Mouse (Mus musculus) CH12.LX (cell line): ENCODE data around the gene Stambpl1. TPM values are rescaled to one million over a fixed set of nuclear protein-coding genes. Genes with fewer than 3 reads are reported as not detected.

Source experiments
- DNase-seq: peaks from one replicate; pipeline ENCODE4 v3.0.0-alpha.2; 2013; ENCODE audit errors: extremely low read depth
- H3K27ac ChIP-seq: 2 replicates; pipeline ENCODE4 v1.5.1; 2012; ENCODE audit warnings: low read depth, mild to moderate bottlenecking, control low read depth, moderate library complexity; ENCODE audit not compliant: insufficient read depth
- H3K27me3 ChIP-seq: replicated peaks from 2 replicates; pipeline ENCODE3; 2012; ENCODE audit warnings: inconsistent platforms
- H3K36me3 ChIP-seq, 2 experiments: replicated peaks in 1 of 2; 2 replicates each; pipeline versions ENCODE3 to v1.6.1; 2012; ENCODE audit warnings: inconsistent platforms in 1 of 2, low read length in 1 of 2, mild to moderate bottlenecking in 1 of 2, mixed read lengths in 1 of 2, moderate library complexity in 1 of 2; ENCODE audit not compliant: control insufficient read depth in 1 of 2, insufficient read depth in 1 of 2
- H3K4me1 ChIP-seq, 2 experiments: 2 replicates each; pipeline ENCODE4 v1.6.1; 2012; ENCODE audit warnings: inconsistent platforms in 1 of 2, moderate library complexity in 1 of 2; ENCODE audit not compliant: insufficient read depth in 2 of 2, control insufficient read depth in 1 of 2
- H3K4me2 ChIP-seq: 2 replicates; pipeline ENCODE4 v1.6.1; 2012; ENCODE audit warnings: low read depth, mild to moderate bottlenecking, control low read depth; ENCODE audit not compliant: poor library complexity, insufficient read depth, severe bottlenecking
- H3K4me3 ChIP-seq, 3 experiments: fragments of 150-350 bp in 1 of 3; sonication (generic) in 1 of 3; replicated peaks in 1 of 3; 2 replicates each; pipeline versions ENCODE3 to v1.5.1; 2011 to 2012; ENCODE audit warnings: low read depth in 2 of 3, low read length in 2 of 3, mild to moderate bottlenecking in 2 of 3, moderate library complexity in 2 of 3, control low read depth in 1 of 3, improper control_type of control experiment in 1 of 3, inconsistent platforms in 1 of 3, mixed read lengths in 1 of 3; ENCODE audit not compliant: poor library complexity in 1 of 3
- H3K79me2 ChIP-seq: replicated peaks from 2 replicates; pipeline ENCODE4 v1.6.1; 2012; ENCODE audit warnings: mild to moderate bottlenecking, moderate library complexity; ENCODE audit not compliant: control insufficient read depth, poor library complexity, insufficient read depth, severe bottlenecking; ENCODE audit errors: extremely low read depth
- H3K9ac ChIP-seq: 2 replicates; pipeline ENCODE4 v1.6.1; 2012; ENCODE audit warnings: low read depth, mild to moderate bottlenecking, control low read depth, moderate library complexity; ENCODE audit not compliant: insufficient read depth
- H3K9me3 ChIP-seq: replicated peaks from 2 replicates; pipeline ENCODE3; 2012; ENCODE audit warnings: low read length, inconsistent platforms, mixed read lengths
- CHD1 ChIP-seq: IDR thresholded peaks from 2 replicates; pipeline ENCODE4 v1.6.1; 2012; ENCODE audit warnings: low read depth, low read length, improper control_type of control experiment, inconsistent platforms
- CHD2 ChIP-seq: IDR thresholded peaks from 2 replicates; pipeline ENCODE4 v1.6.1; 2011; ENCODE audit warnings: low read length, improper control_type of control experiment
- E2F4 ChIP-seq: IDR thresholded peaks from 2 replicates; pipeline ENCODE4 v1.6.1; 2011; ENCODE audit warnings: low read depth, low read length, improper control_type of control experiment; ENCODE audit not compliant: insufficient replicate concordance
- ELF1 ChIP-seq: IDR thresholded peaks from 2 replicates; pipeline ENCODE4 v1.6.1; 2014; ENCODE audit warnings: low read depth, mild to moderate bottlenecking, inconsistent platforms, low read length, improper control_type of control experiment
- ETS1 ChIP-seq: conservative IDR thresholded peaks from 2 replicates; pipeline ENCODE4 v1.6.1; 2012; ENCODE audit warnings: low read depth, mild to moderate bottlenecking, inconsistent platforms, low read length, improper control_type of control experiment, moderate library complexity
- GABPA ChIP-seq: IDR thresholded peaks from 2 replicates; pipeline ENCODE4 v1.6.1; 2012; ENCODE audit warnings: low read depth, low read length, improper control_type of control experiment, inconsistent platforms; ENCODE audit not compliant: insufficient replicate concordance
- HCFC1 ChIP-seq: IDR thresholded peaks from 2 replicates; pipeline ENCODE4 v1.6.1; 2012; ENCODE audit warnings: low read depth, mild to moderate bottlenecking, inconsistent platforms, low read length, improper control_type of control experiment
- JUN ChIP-seq: IDR thresholded peaks from 2 replicates; pipeline ENCODE4 v1.6.1; 2011; ENCODE audit warnings: low read depth, mild to moderate bottlenecking, low read length, improper control_type of control experiment, moderate library complexity; ENCODE audit not compliant: insufficient read depth
- MAX ChIP-seq: IDR thresholded peaks from 2 replicates; pipeline ENCODE4 v1.6.1; 2011; ENCODE audit warnings: low read length, improper control_type of control experiment
- MYC ChIP-seq: IDR thresholded peaks from 2 replicates; pipeline ENCODE4 v1.6.1; 2011; ENCODE audit warnings: low read depth, mild to moderate bottlenecking, improper control_type of control experiment, low read length
- NELFE ChIP-seq: IDR thresholded peaks from 2 replicates; pipeline ENCODE4 v1.6.1; 2011; ENCODE audit warnings: low read depth, low read length, improper control_type of control experiment
- PAX5 ChIP-seq: IDR thresholded peaks from 2 replicates; pipeline ENCODE4 v1.6.1; 2012; ENCODE audit warnings: low read length, inconsistent platforms, mixed read lengths
- POLR2A ChIP-seq: IDR thresholded peaks from 2 replicates; pipeline ENCODE4 v1.6.1; 2011; ENCODE audit warnings: low read depth, mild to moderate bottlenecking, improper control_type of control experiment, low read length
- RAD21 ChIP-seq: IDR thresholded peaks from 2 replicates; pipeline ENCODE4 v1.6.1; 2011; ENCODE audit warnings: low read depth, mild to moderate bottlenecking, low read length, improper control_type of control experiment, moderate library complexity
- RCOR1 ChIP-seq: conservative IDR thresholded peaks from 2 replicates; pipeline ENCODE4 v1.6.1; 2012; ENCODE audit warnings: low read depth, mild to moderate bottlenecking, inconsistent platforms, low read length, improper control_type of control experiment
- SMC3 ChIP-seq: IDR thresholded peaks from 2 replicates; pipeline ENCODE4 v1.6.1; 2011; ENCODE audit warnings: low read depth, low read length, improper control_type of control experiment
- TCF12 ChIP-seq: IDR thresholded peaks from 2 replicates; pipeline ENCODE4 v1.6.1; 2014; ENCODE audit warnings: low read depth, mild to moderate bottlenecking, inconsistent platforms, low read length, improper control_type of control experiment
- UBTF ChIP-seq: IDR thresholded peaks from 2 replicates; pipeline ENCODE4 v1.6.1; 2012; ENCODE audit warnings: low read depth, mild to moderate bottlenecking, inconsistent platforms, low read length, improper control_type of control experiment, moderate library complexity
- USF2 ChIP-seq: conservative IDR thresholded peaks from 2 replicates; pipeline ENCODE4 v1.6.1; 2011; ENCODE audit warnings: low read depth, low read length, improper control_type of control experiment
- ZC3H11A ChIP-seq: IDR thresholded peaks from 2 replicates; pipeline ENCODE4 v1.6.1; 2012; ENCODE audit warnings: low read depth, mild to moderate bottlenecking, inconsistent platforms, low read length, improper control_type of control experiment
- ZKSCAN1 ChIP-seq: IDR thresholded peaks from 2 replicates; pipeline ENCODE4 v1.6.1; 2012; ENCODE audit warnings: low read depth, inconsistent platforms, low read length, improper control_type of control experiment, borderline replicate concordance
- ZMIZ1 ChIP-seq: IDR thresholded peaks from 2 replicates; pipeline ENCODE4 v1.6.1; 2012; ENCODE audit warnings: low read depth, mild to moderate bottlenecking, inconsistent platforms, low read length, improper control_type of control experiment
- dilution Hi-C: fragments of 300-500 bp; cut with MboI; formaldehyde crosslinking; loops from 2 replicates; pipeline ENCODE4 v1.14.3; 2020; ENCODE audit warnings: low sequenced_read_pairs; ENCODE audit not compliant: extremely low pct_unique_long_range_greater_than_20kb, extremely low pct_ligation_motif_present
- in situ Hi-C: fragments of 300-500 bp; cut with MboI; formaldehyde crosslinking; loops from 3 replicates; pipeline ENCODE4 v1.14.3; 2019; ENCODE audit warnings: low sequenced_read_pairs, low pct_ligation_motif_present, low pct_unique_long_range_greater_than_20kb, mixed read lengths
- polyA plus RNA-seq: library from polyadenylated mRNA; unstranded; fragments of >175 nt; gene quantifications from 2 replicates; pipeline ENCODE4 v1.2.1, GENCODE M21; 2012; ENCODE audit warnings: low read depth; ENCODE audit not compliant: insufficient read length
- total RNA-seq, 2 experiments: library from RNA; depleted of rRNA; stranded (reverse); fragments of 300-350 nt in 1 of 2; fragments of >200 nt in 1 of 2; gene quantifications; 2 replicates each; pipeline ENCODE4 v1.2.3; 2012 to 2014

Gene Stambpl1
- total and polyA plus RNA-seq, 3 experiments: 29.7 to 48.2 (median 40.6) TPM

DNA sequence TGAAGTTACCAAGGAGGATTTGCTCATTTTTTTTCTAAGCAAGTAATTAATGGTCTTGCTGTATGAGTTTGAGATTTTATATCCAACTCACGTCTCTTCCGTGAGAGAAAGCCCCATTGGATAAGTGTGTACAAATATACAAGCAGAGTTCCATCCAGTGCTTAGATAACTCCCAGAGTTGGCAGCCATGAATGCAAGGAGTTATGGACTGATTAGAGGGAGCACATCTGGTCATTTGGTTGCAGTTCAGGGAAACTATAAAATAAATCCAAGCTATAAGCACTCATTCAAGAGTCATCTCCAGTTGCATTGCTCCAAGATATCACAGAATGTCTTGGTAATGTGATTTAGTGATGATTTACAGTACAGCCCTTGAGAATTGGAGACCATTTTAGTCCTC lies 64.9 kb downstream of the Stambpl1 start:
- no peaks in the 10 kb centered on the region for H3K79me2 ChIP-seq
- no peak overlapping the region for H3K4me3 ChIP-seq
- in situ Hi-C loops: no loop called here
- H3K9me3 ChIP-seq: no peaks in the 10 kb centered on the region
- DNase-seq: no peak
- H3K27me3 ChIP-seq: no peaks in the 10 kb centered on the region
- TF ChIP-seq GABPA (no peak), MYC (no peak), CHD1 (no peak), UBTF (no peak)
- TF ChIP-seq, all 38 proteins: peak for 0
- Histone ChIP-seq H3K27ac (no peak overlapping the region), H3K4me1 (peaks cover 5 to 19% of the 10 kb centered on the region in 2 experiments; a peak in 3 of 4 replicates), H3K9ac (no peak overlapping the region), H3K4me2 (no peak overlapping the region), H3K36me3 (no peaks in the 10 kb centered on the region)
- dilution Hi-C loops: no loop called here

GRCm38 (mm10) chr19:34262273-34262974 lies 70.4 kb downstream of the Stambpl1 start:
- Histone ChIP-seq H3K4me3 (no peak overlapping the region), H3K36me3 (no peaks in the 10 kb centered on the region), H3K4me1 (no peaks in the 10 kb centered on the region), H3K9ac (no peak overlapping the region), H3K9me3 (no peaks in the 10 kb centered on the region), H3K79me2 (no peaks in the 10 kb centered on the region), H3K4me2 (no peak overlapping the region), H3K27ac (no peak overlapping the region), H3K27me3 (no peaks in the 10 kb centered on the region)
- no peak for DNase-seq
- in situ Hi-C loops: no loop called here
- dilution Hi-C loops: no loop called here
- TF ChIP-seq ZMIZ1: no peak
- no peak for TF ChIP-seq POLR2A
- no peak for TF ChIP-seq NELFE
- TF ChIP-seq PAX5: no peak

DNA sequence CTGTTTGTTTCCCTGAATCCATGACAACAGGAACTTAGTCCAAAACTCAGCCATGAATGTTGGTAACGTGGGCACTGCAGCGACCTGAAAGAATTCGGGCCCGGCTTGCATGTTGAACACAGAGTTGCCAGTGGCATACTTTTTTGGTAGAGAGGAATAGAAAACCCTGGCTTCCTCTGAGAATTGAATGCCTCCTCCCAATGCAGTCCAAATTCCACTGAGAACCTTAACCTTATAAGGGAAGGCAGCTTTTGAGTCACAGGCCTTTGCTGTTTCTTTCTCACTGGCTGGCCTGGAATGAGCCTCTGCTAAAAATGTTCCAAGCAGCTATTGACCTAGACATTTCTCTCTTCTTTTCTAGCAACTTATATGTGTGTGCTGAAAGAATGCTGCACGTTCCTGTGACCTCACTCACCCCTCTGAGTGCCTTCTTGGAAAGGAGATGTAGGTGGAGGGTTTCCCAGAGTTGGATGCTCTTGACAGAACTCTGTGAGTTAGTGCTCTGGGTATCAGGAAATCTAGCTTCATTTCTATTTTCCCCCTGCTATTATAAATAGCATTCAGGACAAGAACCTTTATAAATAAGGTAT lies 73.7 kb downstream of the Stambpl1 start:
- Histone ChIP-seq H3K9me3 (no peaks in the 10 kb centered on the region), H3K4me3 (no peak overlapping the region), H3K36me3 (no peaks in the 10 kb centered on the region), H3K4me2 (no peak overlapping the region), H3K27me3 (no peaks in the 10 kb centered on the region), H3K27ac (no peak overlapping the region), H3K79me2 (no peaks in the 10 kb centered on the region), H3K9ac (no peak overlapping the region), H3K4me1 (no peaks in the 10 kb centered on the region; a peak in 1 of 4 replicates)
- dilution Hi-C loops (no loop called here), in situ Hi-C loops (no loop called here)
- no peak for TF ChIP-seq ZC3H11A
- no peak for TF ChIP-seq MAX
- TF ChIP-seq JUN: no peak
- no peak for TF ChIP-seq TCF12
- no peak for TF ChIP-seq USF2
- no peak for TF ChIP-seq ETS1
- no peak for TF ChIP-seq ZKSCAN1
- no peak for TF ChIP-seq HCFC1
- TF ChIP-seq NELFE: no peak
- TF ChIP-seq SMC3: no peak
- no peak for TF ChIP-seq RAD21
- TF ChIP-seq ZMIZ1: no peak
- no peak for TF ChIP-seq RCOR1
- TF ChIP-seq PAX5: no peak
- TF ChIP-seq CHD2: no peak
- TF ChIP-seq ELF1: no peak
- no peak for TF ChIP-seq E2F4
- no peak for DNase-seq
